Mouse (Mus musculus): ENCODE results near the gene Egfl7.

Egfl7 gene

DNA sequence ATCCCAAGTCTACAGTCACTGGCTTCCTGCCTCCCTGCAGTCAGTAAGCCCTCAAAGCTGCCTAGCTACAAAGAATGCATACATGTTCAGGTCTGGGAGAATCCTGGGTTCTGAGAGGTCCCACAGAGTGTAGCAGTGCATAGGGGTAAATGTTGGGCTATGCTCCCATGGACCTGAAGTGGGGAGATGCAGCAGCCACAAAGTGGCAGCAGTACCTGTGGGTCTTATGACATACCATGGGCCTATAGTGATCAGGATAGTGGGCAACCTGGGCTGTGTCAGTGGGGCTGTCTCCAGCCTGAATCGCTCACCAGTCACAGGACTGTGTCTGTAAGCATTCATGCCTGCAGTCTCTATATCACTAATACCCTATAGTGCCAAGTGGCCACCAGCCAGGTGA is at the start of gene Egfl7:
TSS of gene Egfl7 (plus strand) at position 301 of the 400 bp plus-strand sequence.
- DNase-seq (ENCODE audit: low spot score in 2 of 2): no peak

DNA sequence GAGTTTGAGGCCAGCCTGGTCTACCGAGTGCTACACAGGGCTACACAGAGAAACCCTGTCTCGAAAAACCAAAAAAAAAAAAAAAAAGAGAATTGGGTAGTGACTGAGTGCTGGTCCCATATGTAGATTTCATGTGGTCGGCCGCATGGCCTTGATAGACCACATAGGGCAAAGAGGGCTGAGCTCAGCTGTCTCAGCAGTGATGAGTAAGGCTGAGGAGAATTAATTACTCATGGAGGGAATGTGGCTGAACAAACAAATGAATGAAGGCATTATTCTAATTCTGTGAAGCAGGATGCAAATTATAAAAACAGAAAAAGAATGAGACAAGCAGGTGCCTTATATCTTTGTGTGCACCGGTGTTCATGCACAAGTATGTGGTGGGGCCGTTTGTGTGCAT is 48.0 kb upstream of the Egfl7 start:
- no peak for DNase-seq (ENCODE audit: low spot score in 2 of 2)

- DNase-seq (ENCODE audit: low spot score in 2 of 2): no peak
Measured at GRCm38 (mm10) chr2:26533249-26533648, 46.6 kb upstream of the Egfl7 start.

DNA sequence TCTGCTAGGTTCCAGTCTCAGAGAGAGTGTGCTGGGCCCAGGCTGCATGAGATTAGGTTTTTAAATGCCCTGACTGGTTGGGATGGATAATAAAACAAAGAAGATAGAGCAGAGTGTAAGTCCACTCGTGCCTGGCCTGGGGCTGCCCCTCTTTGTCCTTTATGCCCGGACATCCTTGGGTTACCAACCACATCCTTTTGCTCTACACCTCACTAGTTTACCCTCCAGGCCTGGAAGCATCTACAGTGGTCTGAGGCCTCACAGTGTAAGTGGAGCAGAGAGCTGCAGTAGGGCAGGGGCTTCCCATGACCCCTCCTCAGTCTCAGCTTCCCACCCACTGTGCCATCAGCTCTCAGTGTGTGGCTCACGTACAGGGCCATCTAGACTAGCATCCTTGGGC is 45.7 kb upstream of the Egfl7 start:
- no peak for DNase-seq (ENCODE audit: low spot score in 2 of 2)

DNA sequence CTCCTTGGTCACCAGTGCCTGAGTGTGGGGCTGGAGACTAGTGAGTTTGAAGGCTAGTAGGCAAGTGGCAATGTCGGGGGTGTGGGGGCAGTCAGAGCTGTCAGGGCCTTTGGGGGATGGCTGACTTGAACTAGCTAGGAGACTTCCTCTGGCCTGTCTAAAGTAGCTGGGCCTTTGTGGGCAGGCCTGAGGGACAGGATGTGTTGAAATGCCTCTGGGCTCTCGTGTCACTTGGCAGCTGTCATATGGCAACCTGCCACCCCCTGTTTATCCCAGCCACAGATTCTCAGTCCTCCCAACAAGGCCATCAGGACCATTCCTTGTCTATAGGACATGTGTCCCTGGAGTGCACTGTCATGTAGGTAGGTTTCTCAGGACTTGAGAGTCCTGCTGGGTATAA is 45.2 kb upstream of the Egfl7 start:
- DNase-seq (ENCODE audit: low spot score in 2 of 2): peak in 1 of 2 experiments; percentile 73

GRCm38 (mm10) chr2:26535517-26536045 is 44.2 kb upstream of the Egfl7 start:
- DNase-seq (ENCODE audit: low spot score in 2 of 2): no peak

DNA sequence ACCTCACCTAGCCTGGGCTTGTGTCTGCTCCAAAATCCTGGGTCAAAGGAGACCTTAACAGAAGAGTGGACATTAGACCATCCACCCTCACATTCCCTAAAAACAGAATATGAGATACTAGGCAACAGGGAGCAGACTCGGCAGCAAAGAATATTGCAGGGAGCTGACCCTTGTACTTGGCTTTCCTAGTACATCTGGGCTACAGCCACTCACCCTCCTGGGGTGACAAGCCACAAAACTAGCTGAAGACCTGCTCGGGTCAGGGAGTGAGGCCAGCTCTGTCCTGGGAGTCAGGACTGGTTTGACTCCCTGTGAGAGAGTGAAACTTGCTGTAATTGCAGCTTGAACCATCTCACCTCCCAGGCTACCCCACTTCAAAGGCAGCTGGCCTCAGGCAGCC is 40.3 kb upstream of the Egfl7 start:
- DNase-seq (ENCODE audit: low spot score in 2 of 2): no peak

GRCm38 (mm10) chr2:26540721-26541120 is 39.1 kb upstream of the Egfl7 start:
- DNase-seq (ENCODE audit: low spot score in 2 of 2): no peak

DNA sequence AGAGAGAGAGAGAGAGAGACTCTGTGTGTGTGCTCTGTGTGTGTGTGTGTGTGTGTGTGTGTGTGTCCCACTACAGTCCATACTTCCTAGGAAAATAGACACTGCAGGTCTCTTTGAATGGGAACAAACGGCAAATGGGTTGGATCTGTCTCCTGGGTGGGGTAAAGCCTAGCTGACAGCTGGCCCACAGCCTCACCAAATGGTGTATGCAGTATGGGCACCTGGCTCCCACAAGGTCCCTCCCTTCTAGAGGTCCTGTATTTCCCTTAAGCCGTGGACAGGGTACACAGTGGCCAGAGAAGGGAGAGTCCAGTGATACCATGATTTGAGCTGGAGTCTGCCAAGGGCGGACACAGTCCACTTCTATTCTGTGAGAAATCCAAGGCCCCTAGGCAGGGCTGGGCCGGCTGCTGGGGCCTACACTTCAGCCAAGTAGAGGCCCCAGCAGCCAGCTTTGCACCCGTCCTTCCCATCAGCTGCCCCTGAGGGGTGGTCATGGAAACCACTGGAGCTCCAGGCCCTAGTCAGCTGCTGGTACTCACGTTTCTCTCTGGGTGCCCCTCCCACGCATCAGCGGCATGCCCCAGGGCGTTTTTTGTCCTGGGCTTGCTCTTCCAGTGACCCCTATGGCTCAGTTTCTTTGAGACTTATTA is 38.4 kb upstream of the Egfl7 start:
- DNase-seq (ENCODE audit: low spot score in 2 of 2): no peak

DNA sequence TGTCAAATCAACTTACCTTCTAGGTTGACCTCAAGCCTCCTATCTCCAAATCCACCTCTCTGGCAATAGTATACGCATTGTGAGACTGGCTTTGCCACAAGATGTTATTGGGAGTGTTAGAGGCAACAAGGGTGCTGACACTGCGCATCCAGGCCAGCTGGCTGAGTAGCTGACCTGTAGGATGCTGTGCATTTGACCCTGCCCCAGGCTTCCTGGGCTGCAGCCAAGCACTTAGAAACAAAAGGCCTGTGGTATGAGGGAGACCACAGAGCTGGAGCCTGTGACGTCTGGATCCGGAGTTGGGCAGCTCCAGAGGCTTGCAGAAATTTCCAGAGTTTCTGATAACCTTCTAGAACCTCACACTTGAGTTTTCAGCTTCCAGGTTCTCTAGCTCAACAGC is 36.7 kb upstream of the Egfl7 start:
- no peak for DNase-seq (ENCODE audit: low spot score in 2 of 2)

- DNase-seq (ENCODE audit: low spot score in 2 of 2): no peak
Measured at GRCm38 (mm10) chr2:26543768-26544167, 36.0 kb upstream of the Egfl7 start.

DNA sequence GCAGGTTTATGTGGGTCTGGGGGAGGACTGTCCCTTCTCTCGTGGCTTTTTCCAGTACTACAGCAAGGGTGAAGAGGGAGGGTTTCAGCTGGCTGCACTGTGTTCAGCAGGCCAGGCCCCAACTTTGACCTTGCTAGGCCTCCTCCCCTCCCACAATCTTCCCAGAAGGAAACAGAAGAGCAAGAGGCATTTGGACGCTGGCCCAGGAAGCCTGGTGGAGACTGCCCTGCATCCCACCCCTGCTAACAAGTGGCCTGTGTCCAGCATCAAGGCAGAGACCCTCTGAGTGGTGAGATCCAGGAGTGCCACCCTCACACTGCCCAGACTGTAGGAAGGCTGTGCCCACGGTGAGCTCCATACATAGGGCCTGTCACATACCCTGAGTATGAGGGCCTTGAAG is 35.5 kb upstream of the Egfl7 start:
- no peak for DNase-seq (ENCODE audit: low spot score in 2 of 2)

DNA sequence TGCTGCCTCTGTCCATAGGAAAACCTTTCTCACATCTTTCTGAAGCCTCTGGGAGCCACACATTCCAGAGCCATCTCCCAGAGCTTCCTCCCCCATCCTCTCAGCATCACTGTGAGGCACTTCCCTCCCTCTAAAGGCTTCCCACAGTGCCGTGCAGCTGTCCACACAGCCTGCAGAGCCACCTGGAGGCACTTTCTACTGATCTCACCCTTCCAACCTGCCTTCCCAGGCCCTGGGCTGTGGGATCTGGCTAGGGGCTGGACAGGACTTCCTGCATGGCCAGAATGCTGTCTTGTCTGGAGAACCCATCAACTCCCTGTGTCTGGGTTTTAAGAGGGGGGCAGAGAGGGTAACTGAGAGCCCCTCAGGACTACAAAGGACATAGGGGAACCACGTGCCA is 32.3 kb upstream of the Egfl7 start:
- DNase-seq (ENCODE audit: low spot score in 2 of 2): no peak

GRCm38 (mm10) chr2:26549801-26550200 is 30.0 kb upstream of the Egfl7 start:
- peak in 1 of 2 experiments; percentile 69 for DNase-seq (ENCODE audit: low spot score in 2 of 2)

DNA sequence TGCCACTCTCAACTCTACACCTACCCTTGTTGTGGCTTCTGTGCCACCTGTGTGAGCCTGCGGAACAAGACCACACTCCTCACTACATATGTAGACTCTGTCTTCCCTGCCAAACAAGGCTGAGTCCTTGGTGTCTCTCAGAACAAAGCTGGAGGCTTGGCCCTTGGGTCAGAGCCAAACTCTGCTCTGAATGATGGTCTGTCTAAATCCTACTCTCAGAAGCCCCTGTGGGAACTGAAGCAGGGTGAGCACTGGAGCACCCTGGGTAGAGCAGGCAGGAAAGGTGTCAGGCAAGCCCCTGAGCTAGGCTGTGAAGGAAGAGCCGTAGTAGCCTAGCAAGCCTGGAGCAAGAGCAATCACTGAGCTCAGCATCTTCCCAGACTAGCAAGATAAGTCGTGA is 29.6 kb upstream of the Egfl7 start:
- DNase-seq (ENCODE audit: low spot score in 2 of 2): no peak

DNA sequence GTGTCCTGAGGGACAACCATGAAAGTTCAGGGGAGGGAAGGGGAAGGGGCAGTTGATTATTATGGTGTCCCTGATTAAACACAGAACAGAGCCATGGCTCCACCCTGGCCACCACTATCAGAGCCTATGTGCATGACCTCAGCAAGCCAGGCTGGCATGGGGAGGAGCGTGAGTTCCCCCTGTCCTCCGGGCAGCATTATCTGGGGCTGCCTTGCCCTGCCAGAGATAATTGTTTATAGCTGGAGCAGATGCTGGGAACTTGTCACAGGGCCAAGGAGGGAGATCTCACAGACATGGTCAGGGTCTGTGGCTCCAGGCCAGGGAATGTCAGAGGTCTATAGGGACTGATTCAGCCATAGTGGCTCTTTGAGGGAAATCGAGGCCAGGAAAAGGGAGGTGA is 29.0 kb upstream of the Egfl7 start:
- DNase-seq (ENCODE audit: low spot score in 2 of 2): no peak

- peak in 1 of 2 experiments; percentile 68 for DNase-seq (ENCODE audit: low spot score in 2 of 2)
Measured at GRCm38 (mm10) chr2:26551446-26551845, 28.4 kb upstream of the Egfl7 start.

- DNase-seq (ENCODE audit: low spot score in 2 of 2): no peak
Measured at GRCm38 (mm10) chr2:26552066-26552465, 27.7 kb upstream of the Egfl7 start.

DNA sequence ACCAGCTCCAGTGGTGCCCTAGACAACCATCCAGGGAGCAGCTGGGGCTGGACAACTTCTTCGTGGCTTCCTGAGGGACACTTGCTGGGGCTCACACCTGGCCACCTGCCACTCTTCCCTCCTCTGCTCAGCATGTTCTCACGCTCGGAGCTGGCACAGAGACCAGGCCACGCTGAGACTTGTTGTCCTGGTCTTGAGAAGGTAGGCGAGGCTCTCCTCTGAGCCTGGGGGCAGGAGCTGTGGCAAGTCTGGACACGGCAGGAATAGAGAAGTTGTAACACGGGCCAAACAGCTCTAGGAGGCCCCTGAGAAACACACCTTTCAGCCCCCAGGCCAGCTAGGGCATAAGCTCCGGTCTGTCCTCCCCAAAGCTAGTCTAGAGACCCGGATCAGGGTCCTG is 25.9 kb upstream of the Egfl7 start:
- DNase-seq (ENCODE audit: low spot score in 2 of 2): peak; percentile 73 to 84

DNA sequence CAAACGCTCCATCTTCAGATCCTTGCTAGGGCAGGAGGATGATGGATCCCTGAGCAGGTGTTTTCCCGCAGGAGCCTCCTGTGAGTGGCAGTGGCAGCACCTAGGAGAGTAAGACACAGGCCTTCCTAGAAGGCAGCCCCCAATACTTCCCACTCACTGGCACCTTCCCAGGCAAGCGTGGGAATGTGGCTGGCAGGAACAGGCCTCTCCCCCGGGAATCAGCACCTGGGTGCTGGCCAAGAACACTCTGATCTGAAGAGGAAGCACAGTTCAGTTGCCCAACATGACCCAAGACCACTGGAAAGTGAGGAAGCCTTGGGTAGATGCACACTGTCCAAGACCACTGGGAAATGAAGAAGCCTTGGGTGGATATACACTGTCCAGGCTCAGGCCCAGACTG is 24.7 kb upstream of the Egfl7 start:
- DNase-seq (ENCODE audit: low spot score in 2 of 2): peak in 1 of 2 experiments; percentile 72

DNA sequence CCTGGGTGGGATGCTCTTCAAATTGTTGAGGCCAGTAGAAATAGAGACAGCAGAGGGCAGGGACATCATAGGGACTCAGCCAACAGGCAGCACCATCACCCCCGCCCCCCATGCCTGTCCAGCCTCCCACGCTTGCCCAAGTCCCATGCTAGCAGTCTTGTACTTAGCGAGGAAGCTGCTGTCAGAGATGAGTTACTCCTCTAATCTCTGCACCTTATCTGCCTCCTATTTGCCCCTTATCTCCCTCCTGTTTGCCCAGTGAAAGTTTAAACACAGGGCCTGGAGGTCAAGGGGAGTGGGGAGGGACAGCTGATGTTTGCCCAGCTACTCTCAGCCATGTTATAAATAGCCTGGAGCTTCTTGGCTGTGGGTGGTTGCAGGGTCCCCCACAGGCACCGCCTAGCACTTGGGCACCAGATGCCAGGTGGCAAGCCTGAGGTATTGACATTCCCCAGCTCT is 23.2 kb upstream of the Egfl7 start:
- peak; percentile 56 to 63 for DNase-seq (ENCODE audit: low spot score in 2 of 2)

DNA sequence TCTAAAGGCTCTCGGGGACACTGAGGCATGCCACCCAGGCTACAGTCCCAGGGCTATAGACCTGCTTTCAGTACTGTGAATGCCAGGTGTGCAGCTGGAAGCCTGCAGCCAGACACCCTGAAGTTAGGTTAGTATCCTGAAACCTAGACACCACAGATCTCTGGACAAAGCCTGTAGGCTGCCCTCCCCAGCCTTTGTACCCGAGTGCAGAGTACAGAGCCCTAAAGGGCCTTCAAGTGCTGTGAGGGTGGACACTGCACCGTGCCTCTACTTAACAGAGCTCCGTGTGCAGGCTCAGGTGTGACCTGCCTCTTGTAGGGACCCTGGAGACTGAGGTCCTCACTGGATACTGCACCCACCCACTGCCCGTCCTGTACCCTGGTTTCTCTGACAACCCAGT is 19.3 kb upstream of the Egfl7 start:
- no peak for DNase-seq (ENCODE audit: low spot score in 2 of 2)

GRCm38 (mm10) chr2:26561351-26562016 is 18.3 kb upstream of the Egfl7 start:
- DNase-seq (ENCODE audit: low spot score in 2 of 2): no peak
